Mouse (Mus musculus) cerebellum, adult 2 months (tissue): ENCODE data around the gene Adamtsl1.

Experiments
- CTCF ChIP-seq: fragments of 200-500 bp; IDR thresholded peaks from 2 replicates; pipeline ENCODE4 v1.5.1; 2011; ENCODE audit warnings: low read depth, mild to moderate bottlenecking, control low read depth, low read length, moderate library complexity, borderline replicate concordance; ENCODE audit not compliant: insufficient read depth
- POLR2A ChIP-seq: fragments of 200-500 bp; IDR thresholded peaks from 2 replicates; pipeline ENCODE4 v1.6.1; 2011; ENCODE audit warnings: low read length, control low read depth, borderline replicate concordance; ENCODE audit not compliant: insufficient read depth

DNA sequence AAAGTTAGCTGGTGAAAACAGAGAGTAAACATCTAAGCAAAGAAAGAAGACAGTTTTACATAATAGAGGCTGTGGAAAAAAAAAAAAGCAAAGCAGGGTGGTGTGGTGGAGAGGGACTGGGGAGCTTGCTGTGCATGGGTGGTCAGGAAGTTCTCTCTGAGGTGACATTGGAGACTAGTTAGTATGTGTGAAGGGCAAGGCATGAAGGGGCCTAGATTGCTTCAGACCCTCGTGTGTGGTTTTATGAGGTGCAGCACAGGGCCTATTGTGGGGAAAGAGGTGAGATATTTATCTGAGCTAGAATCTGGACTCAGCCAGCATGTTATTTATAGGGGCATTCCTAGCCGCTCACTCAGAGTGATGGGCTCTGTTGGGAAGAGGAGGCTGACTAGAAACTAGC is 605.1 kb downstream of the Adamtsl1 start:
- TF ChIP-seq CTCF (no peak), POLR2A (no peak)
